Mouse (Mus musculus) lung, embryonic 15.5 days (tissue): ENCODE data around the gene Prkn. TPM values are rescaled to one million over a fixed set of nuclear protein-coding genes. Genes with fewer than 3 reads are reported as not detected.
A peak's percentile ranks its signal among the peaks of the same experiment; 100 is the strongest.
"Not testable (repeated sequence)": the region's sequence is repeated elsewhere in the genome, so short reads cannot be mapped to it uniquely, and the experiment has no call there.

Experiments used
- ATAC-seq: fragments of 200-750 bp; cut with Nextera tagmentation; 2 replicates; pipeline ENCODE4 v1.8.0; 2017; ENCODE audit warnings: moderate number of reproducible peaks, borderline replicate concordance; ENCODE audit not compliant: low FRiP score, low TSS enrichment; ENCODE audit errors: extremely low read depth
- H3K27ac ChIP-seq: fragments of 300-500 bp; sonication (generic); 2 replicates; pipeline ENCODE4 v1.5.1; 2015; ENCODE audit warnings: moderate library complexity, mild to moderate bottlenecking, inconsistent platforms
- H3K27me3 ChIP-seq: fragments of 300-500 bp; sonication (generic); 2 replicates; pipeline ENCODE4 v1.6.1; 2015; ENCODE audit warnings: inconsistent platforms
- H3K36me3 ChIP-seq: fragments of 300-500 bp; sonication (generic); 2 replicates; pipeline ENCODE4 v1.6.1; 2015; ENCODE audit warnings: inconsistent platforms
- H3K4me1 ChIP-seq: fragments of 300-500 bp; sonication (generic); 2 replicates; pipeline ENCODE4 v1.6.1; 2015; ENCODE audit warnings: inconsistent platforms
- H3K4me2 ChIP-seq: fragments of 300-500 bp; sonication (generic); 2 replicates; pipeline ENCODE4 v1.6.1; 2015; ENCODE audit warnings: inconsistent platforms, mild to moderate bottlenecking, moderate library complexity
- H3K4me3 ChIP-seq: fragments of 300-500 bp; sonication (generic); 2 replicates; pipeline ENCODE4 v1.5.1; 2015; ENCODE audit warnings: mild to moderate bottlenecking, inconsistent platforms
- H3K9ac ChIP-seq: fragments of 300-500 bp; sonication (generic); 2 replicates; pipeline ENCODE4 v1.6.1; 2015; ENCODE audit warnings: inconsistent platforms
- H3K9me3 ChIP-seq: fragments of 300-500 bp; sonication (generic); 2 replicates; pipeline ENCODE4 v1.6.1; 2016; ENCODE audit warnings: inconsistent platforms
- WGBS: fragments of 180-500 bp; shearing (Covaris S2); methylation state at CpG from one replicate; pipeline ENCODE4 v1.1.7; 2015; 5-methylcytosine and 5-hydroxymethylcytosine counted together
- polyA plus RNA-seq: library from polyadenylated mRNA; unstranded; fragments of >200 nt; fragmentation: Nextera tagmentation; extraction: Ambion mirVana; gene quantifications from 2 replicates; pipeline ENCODE4 v1.2.1, GENCODE M21; 2015

Gene Prkn
- polyA plus RNA-seq, 1 experiment from 2014 or later: 0.90 TPM

GRCm38 (mm10) chr17:11993249-11993648 is 1153.1 kb downstream of the Prkn start:
- H3K4me1 ChIP-seq: 0 out of 2 replicates have a peak, but pooled peaks cover 3% of the 10 kb centered on the region
- H3K27ac ChIP-seq: no peak overlapping the region
- no peaks in the 10 kb centered on the region for H3K36me3 ChIP-seq
- H3K9ac ChIP-seq: no peak overlapping the region
- WGBS: 31% methylated on average over 8 of the region's 8 CpGs
- H3K27me3 ChIP-seq: no peaks in the 10 kb centered on the region
- H3K4me3 ChIP-seq: no peak overlapping the region
- no peaks in the 10 kb centered on the region for H3K9me3 ChIP-seq
- no peak for ATAC-seq
- no peak overlapping the region for H3K4me2 ChIP-seq

GRCm38 (mm10) chr17:11994252-11994651 is 1154.1 kb downstream of the Prkn start:
- WGBS: 71% methylated on average over 3 of the region's 3 CpGs
- no peaks in the 10 kb centered on the region for H3K27me3 ChIP-seq
- H3K9ac ChIP-seq: no peak overlapping the region
- H3K4me1 ChIP-seq: 0 out of 2 replicates have a peak, but pooled peaks cover 3% of the 10 kb centered on the region
- no peak overlapping the region for H3K4me2 ChIP-seq
- no peaks in the 10 kb centered on the region for H3K36me3 ChIP-seq
- H3K27ac ChIP-seq: no peak overlapping the region
- H3K9me3 ChIP-seq: no peaks in the 10 kb centered on the region
- ATAC-seq: no peak
- H3K4me3 ChIP-seq: no peak overlapping the region

DNA sequence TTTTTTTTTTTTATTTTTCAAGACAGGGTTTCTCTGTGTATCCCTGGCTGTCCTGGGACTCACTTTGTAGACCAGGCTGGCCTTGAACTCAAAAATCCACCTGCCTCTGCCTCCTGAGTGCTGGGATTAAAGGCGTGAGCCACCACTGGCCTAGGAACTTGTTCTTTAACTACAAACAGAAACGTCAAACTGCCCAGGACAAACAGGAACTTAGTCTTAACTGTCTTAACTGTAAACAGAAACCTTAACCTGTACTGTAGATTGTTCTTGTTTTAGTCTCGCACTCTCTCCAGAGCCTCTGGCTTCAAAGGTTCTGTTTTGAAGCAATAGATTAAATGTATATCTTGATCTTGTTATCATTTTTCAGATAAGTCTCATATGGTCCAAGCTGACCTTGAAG is 1154.6 kb downstream of the Prkn start:
- not testable (repeated sequence) for H3K4me1 ChIP-seq, H3K9me3 ChIP-seq, H3K36me3 ChIP-seq, H3K27ac ChIP-seq, H3K9ac ChIP-seq, H3K4me2 ChIP-seq, H3K27me3 ChIP-seq, H3K4me3 ChIP-seq, ATAC-seq
- WGBS: 70% methylated on average over 3 of the region's 3 CpGs

DNA sequence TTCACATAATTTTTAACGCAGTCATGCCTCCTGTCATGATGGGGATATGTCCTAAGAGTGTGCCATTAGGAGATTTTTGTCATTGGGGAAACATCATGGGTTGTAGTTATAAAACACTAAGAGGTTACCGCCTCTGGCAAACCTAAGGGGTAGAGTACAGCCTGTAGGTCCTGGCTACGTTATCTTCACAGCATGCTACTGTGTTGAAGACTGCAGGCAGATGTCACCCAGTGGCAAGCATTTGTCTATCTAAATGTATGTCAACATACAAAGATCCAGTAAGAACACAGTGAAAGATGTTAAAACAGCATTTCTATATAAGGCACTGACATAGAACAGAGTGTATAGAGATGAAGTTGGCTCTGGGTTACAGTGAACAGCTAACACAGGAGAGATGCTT is 1155.3 kb downstream of the Prkn start:
- H3K36me3 ChIP-seq: no peaks in the 10 kb centered on the region
- ATAC-seq: no peak
- H3K4me2 ChIP-seq: no peak overlapping the region
- H3K27ac ChIP-seq: no peak overlapping the region
- H3K27me3 ChIP-seq: no peaks in the 10 kb centered on the region
- H3K9me3 ChIP-seq: no peaks in the 10 kb centered on the region
- 70% methylated on average over 3 of the region's 3 CpGs for WGBS
- no peak overlapping the region for H3K9ac ChIP-seq
- H3K4me3 ChIP-seq: no peak overlapping the region
- 0 out of 2 replicates have a peak, but pooled peaks cover 3% of the 10 kb centered on the region for H3K4me1 ChIP-seq

DNA sequence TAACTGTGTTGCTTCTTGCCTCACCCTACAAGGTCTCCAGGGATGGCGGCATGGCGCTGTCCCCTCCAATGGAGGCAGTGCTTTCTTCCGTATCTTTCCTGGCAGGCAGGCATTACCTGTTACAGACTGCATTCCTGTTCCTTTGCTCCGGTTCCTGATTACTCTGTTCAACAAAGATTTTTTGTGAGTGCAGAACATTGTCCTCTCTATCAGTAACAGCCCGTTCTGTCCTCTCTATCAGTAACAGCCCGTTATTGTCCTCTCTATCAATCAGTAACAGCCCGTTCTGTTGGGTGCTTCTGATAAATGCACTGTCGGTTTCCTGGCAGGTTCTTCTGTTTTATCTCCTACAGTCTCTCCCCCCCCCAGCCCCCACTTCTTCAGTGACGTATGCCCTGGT is 1156.1 kb downstream of the Prkn start:
- Histone ChIP-seq H3K27me3 (no peaks in the 10 kb centered on the region), H3K4me3 (no peak overlapping the region), H3K27ac (no peak overlapping the region), H3K4me2 (no peak overlapping the region), H3K36me3 (no peaks in the 10 kb centered on the region), H3K9ac (no peak overlapping the region), H3K4me1 (0 out of 2 replicates have a peak, but pooled peaks cover 3% of the 10 kb centered on the region), H3K9me3 (no peaks in the 10 kb centered on the region)
- 13% methylated on average over 9 of the region's 9 CpGs for WGBS
- no peak for ATAC-seq

GRCm38 (mm10) chr17:12000285-12000684 is 1160.1 kb downstream of the Prkn start:
- Histone ChIP-seq H3K9me3 (no peaks in the 10 kb centered on the region), H3K36me3 (no peaks in the 10 kb centered on the region), H3K4me1 (0 out of 2 replicates have a peak, but pooled peaks cover 3% of the 10 kb centered on the region), H3K9ac (no peak overlapping the region), H3K4me2 (no peak overlapping the region), H3K27ac (no peak overlapping the region), H3K4me3 (no peak overlapping the region), H3K27me3 (no peaks in the 10 kb centered on the region)
- no peak for ATAC-seq
- WGBS: 69% methylated on average over 9 of the region's 9 CpGs

- WGBS: 39% methylated on average over 3 of the region's 3 CpGs
- Histone ChIP-seq H3K4me2 (no peak overlapping the region), H3K27ac (no peak overlapping the region), H3K27me3 (no peaks in the 10 kb centered on the region), H3K4me3 (no peak overlapping the region), H3K9ac (no peak overlapping the region), H3K36me3 (no peaks in the 10 kb centered on the region), H3K4me1 (no peaks in the 10 kb centered on the region), H3K9me3 (no peaks in the 10 kb centered on the region)
- no peak for ATAC-seq
These were observed 1181.1 kb downstream of the Prkn start for GRCm38 (mm10) chr17:12021326-12021725.

DNA sequence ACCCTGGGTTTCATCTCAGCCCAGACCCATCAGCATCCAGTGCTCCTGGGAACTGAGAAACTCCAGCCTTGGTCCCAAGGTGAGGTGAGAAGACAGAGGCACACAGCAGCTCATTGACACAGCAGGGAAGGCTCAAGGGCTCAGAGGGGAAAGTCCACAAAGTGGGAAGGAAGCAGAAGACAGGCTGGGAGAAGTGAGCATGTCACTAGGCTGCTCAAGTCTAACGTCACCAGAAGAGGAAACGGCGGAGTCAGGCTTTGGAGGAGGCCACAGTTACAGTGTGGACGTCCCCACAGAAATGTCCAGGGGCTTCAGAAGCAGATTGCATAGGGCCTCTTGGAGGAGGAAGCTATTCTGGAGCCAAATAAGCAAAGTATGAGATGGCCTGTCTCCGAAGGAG is 1189.2 kb downstream of the Prkn start:
- no peak overlapping the region for H3K9ac ChIP-seq
- WGBS: 49% methylated on average over 5 of the region's 5 CpGs
- H3K27me3 ChIP-seq: 0 out of 2 replicates have a peak, but pooled peaks cover 2% of the 10 kb centered on the region
- peaks cover 21% of the 10 kb centered on the region for H3K4me1 ChIP-seq
- H3K9me3 ChIP-seq: no peaks in the 10 kb centered on the region
- H3K36me3 ChIP-seq: no peaks in the 10 kb centered on the region
- H3K27ac ChIP-seq: no peak overlapping the region
- no peak overlapping the region for H3K4me3 ChIP-seq
- no peak for ATAC-seq
- no peak overlapping the region for H3K4me2 ChIP-seq

- Histone ChIP-seq H3K9me3 (no peaks in the 10 kb centered on the region), H3K27ac (peak overlapping the region; percentile 20; the same call in 1 of the 2 replicates), H3K9ac (no peak overlapping the region), H3K36me3 (no peaks in the 10 kb centered on the region), H3K27me3 (0 out of 2 replicates have a peak, but pooled peaks cover 6% of the 10 kb centered on the region), H3K4me3 (no peak overlapping the region), H3K4me2 (0 out of 2 replicates have a peak overlapping the region, but pooled peaks have one; percentile 23), H3K4me1 (peaks cover 21% of the 10 kb centered on the region)
- no peak for ATAC-seq
- 12% methylated on average over 14 of the region's 14 CpGs for WGBS
These were observed 1189.8 kb downstream of the Prkn start for GRCm38 (mm10) chr17:12029921-12030461.

GRCm38 (mm10) chr17:12030556-12031160 is 1190.5 kb downstream of the Prkn start:
- Histone ChIP-seq H3K36me3 (no peaks in the 10 kb centered on the region), H3K4me2 (0 out of 2 replicates have a peak overlapping the region, but pooled peaks have one; percentile 0), H3K4me3 (no peak overlapping the region), H3K9me3 (no peaks in the 10 kb centered on the region), H3K4me1 (peaks cover 21% of the 10 kb centered on the region), H3K9ac (no peak overlapping the region), H3K27me3 (0 out of 2 replicates have a peak, but pooled peaks cover 6% of the 10 kb centered on the region), H3K27ac (no peak overlapping the region)
- WGBS: 25% methylated on average over 11 of the region's 11 CpGs
- no peak for ATAC-seq

- no peak overlapping the region for H3K4me2 ChIP-seq
These were observed 1191.2 kb downstream of the Prkn start for GRCm38 (mm10) chr17:12031203-12031942.

More at GRCm38 (mm10) chr17:12031203-12031942, 1191.2 kb downstream of the Prkn start:
- Histone ChIP-seq H3K27me3 (0 out of 2 replicates have a peak, but pooled peaks cover 6% of the 10 kb centered on the region), H3K9ac (no peak overlapping the region), H3K9me3 (no peaks in the 10 kb centered on the region), H3K27ac (no peak overlapping the region), H3K4me1 (peaks cover 21% of the 10 kb centered on the region), H3K4me3 (no peak overlapping the region), H3K36me3 (no peaks in the 10 kb centered on the region)
- peak; percentile 36; the same call in 1 of the 2 replicates for ATAC-seq
- WGBS: under 1% methylated on average over 10 of the region's 10 CpGs
